Mouse (Mus musculus): ENCODE measurements around the gene Gm5662. TPM values are rescaled to one million over a fixed set of nuclear protein-coding genes. Genes with fewer than 3 reads are reported as not detected.
"Not testable (repeated sequence)": the region's sequence is repeated elsewhere in the genome, so short reads cannot be mapped to it uniquely, and the experiment has no call there.

Gene Gm5662
- not detected in 2 replicates for polyA plus RNA-seq (2015; fragmentation: Nextera tagmentation; extraction: Ambion mirVana)

DNA sequence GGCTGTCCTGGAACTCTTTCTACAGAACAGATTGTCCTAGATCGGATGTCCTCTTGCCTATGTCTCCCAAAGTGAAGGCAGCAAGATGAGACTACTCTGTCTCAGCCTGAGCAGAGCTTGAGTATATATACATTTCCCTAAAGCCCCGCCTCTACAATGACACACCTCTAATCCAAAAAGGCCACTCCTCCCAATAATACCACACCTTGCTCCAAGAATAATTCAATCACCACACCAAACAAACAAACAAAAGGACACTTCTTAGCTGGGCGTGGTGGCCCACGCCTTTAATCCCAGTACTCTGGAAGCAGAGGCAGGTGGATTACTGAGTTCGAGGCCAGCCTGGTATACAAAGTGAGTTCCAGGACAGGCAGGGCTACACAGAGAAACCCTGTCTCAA lies at the start of gene Gm5662:
TSS of gene Gm5662 (minus strand) at position 101 of the 400 bp plus-strand sequence.
- not testable (repeated sequence) for ATAC-seq (ENCODE audit: insufficient number of reproducible peaks, insufficient read depth, low FRiP score, low TSS enrichment, low read depth); H3K4me1 ChIP-seq; H3K27me3 ChIP-seq; H3K9ac ChIP-seq; H3K4me2 ChIP-seq; H3K27ac ChIP-seq; H3K36me3 ChIP-seq; H3K9me3 ChIP-seq; H3K4me3 ChIP-seq
- 79% methylated on average over 5 of the region's 5 CpGs for WGBS

DNA sequence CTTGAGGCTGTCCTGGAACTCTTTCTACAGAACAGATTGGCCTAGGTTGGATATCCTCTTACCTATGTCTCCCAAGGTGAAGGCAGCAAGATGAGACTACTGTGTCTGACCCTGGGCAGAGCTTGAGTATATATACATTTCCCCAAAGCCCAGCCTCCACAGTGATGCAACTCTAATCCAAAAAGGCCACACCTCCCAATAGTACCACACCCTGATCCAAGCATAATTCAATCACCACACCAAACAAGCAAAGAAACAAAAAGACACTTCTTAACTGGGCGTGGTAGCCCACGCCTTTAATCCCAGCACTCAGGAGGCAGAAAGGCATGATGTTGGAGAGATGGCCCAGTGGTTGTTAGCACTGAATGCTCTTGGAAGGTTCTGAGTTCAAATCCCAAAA lies 49.6 kb upstream of the Gm5662 start, which contains the start of gene Gm5039:
TSS of gene Gm5039 (minus strand) at position 101 of the 400 bp plus-strand sequence.
- not testable (repeated sequence) for H3K9ac ChIP-seq; ATAC-seq (ENCODE audit: insufficient number of reproducible peaks, insufficient read depth, low FRiP score, low TSS enrichment, low read depth); H3K36me3 ChIP-seq; H3K4me1 ChIP-seq; H3K27me3 ChIP-seq; H3K4me3 ChIP-seq; H3K9me3 ChIP-seq; H3K27ac ChIP-seq; H3K4me2 ChIP-seq
- WGBS: 96% methylated on average over 2 of the region's 2 CpGs

DNA sequence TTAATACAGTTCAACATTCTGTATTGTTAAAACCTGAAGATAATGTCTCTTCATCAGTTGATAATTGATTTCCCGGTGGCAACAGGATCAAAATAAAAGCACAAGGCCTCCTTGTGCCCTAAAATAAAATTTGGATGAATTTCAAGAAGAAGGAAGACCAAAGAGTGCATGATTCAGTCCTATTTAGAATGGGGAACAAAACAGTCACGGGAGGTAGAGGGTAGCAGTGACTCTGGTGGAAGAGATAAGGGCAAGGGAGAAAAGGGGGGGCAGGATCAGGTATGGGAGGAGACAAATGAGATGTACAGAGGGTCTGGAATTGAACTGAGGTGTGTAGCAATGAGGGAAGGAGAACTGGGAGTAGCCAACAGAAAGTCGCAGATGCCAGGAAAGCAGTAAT lies 40.3 kb upstream of the Gm5662 start:
- no peak overlapping the region for H3K4me3 ChIP-seq
- no peak for ATAC-seq (ENCODE audit: insufficient number of reproducible peaks, insufficient read depth, low FRiP score, low TSS enrichment, low read depth)
- H3K27ac ChIP-seq: no peak overlapping the region
- H3K9ac ChIP-seq: no peak overlapping the region
- 83% methylated on average over 3 of the region's 3 CpGs for WGBS
- H3K36me3 ChIP-seq: no peaks in the 10 kb centered on the region
- H3K4me1 ChIP-seq: no peaks in the 10 kb centered on the region
- H3K4me2 ChIP-seq: no peak overlapping the region
- no peaks in the 10 kb centered on the region for H3K27me3 ChIP-seq
- H3K9me3 ChIP-seq: no peaks in the 10 kb centered on the region

DNA sequence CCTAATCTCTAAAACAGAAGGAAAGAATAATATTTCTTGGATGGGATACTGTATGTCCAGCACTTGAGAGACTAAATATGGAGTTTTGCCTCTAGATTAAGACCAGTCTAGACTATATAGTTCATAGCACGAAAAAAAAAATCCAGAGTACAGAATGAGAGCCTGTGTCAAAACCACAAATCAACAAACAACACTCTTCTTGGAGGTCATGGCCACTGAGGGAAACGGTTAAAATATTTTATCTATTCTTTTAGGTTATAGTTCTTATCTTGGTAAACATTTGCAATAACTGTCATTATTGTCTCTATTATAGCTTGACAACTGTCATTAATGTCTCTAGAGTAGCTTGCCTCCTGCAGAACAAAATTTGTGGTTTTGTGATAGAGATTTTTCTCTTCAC lies 22.9 kb upstream of the Gm5662 start:
- not testable (repeated sequence) for H3K4me1 ChIP-seq; H3K36me3 ChIP-seq; H3K9me3 ChIP-seq; H3K27me3 ChIP-seq; H3K27ac ChIP-seq; ATAC-seq (ENCODE audit: insufficient number of reproducible peaks, insufficient read depth, low FRiP score, low TSS enrichment, low read depth); H3K4me2 ChIP-seq; H3K9ac ChIP-seq; H3K4me3 ChIP-seq
- 70% methylated on average over 2 of the region's 2 CpGs for WGBS

DNA sequence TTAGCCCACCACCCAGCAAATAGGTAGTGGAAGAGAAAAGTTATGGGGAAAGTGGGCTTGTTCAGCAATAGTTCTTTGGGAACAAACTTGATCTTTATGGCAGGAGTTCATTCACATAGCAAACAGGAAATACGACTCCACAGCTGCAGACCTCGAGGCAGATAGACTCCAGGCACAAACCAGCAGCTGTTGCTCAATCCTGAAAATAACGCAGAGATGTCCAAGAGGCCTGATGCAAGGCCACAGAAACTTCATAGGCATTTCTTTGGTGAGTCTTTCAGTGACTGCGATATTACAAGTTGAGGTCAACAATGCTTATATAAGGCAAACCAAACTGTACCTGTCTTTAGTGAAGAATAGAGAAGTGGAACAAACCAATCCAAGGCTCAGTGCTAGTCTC lies 18.8 kb upstream of the Gm5662 start:
- not testable (repeated sequence) for H3K27me3 ChIP-seq; H3K4me3 ChIP-seq; H3K36me3 ChIP-seq; H3K9ac ChIP-seq; H3K4me1 ChIP-seq; H3K27ac ChIP-seq; ATAC-seq (ENCODE audit: insufficient number of reproducible peaks, insufficient read depth, low FRiP score, low TSS enrichment, low read depth); H3K4me2 ChIP-seq; H3K9me3 ChIP-seq
- 64% methylated on average over 4 of the region's 4 CpGs for WGBS

DNA sequence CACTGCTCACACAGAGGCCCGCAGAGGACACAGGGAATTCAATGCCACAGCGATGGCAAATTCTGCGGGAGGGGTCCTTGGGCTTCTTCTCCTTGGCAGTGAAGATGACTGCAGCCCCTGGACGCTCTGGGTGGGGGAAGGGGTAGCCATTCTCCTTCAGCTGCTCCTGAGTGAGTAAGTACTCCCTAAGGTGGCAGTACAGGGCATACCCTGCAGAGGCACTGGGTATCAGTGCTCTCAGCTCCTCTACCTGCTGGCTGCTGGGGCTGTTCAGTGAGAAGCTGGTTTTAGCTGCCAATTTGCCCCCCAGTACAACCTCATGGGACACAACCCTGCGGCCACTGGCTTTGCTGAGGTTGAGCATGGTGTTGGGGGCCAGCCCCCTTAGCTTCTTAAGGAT lies 10.9 kb upstream of the Gm5662 start:
- H3K9me3 ChIP-seq, H3K4me1 ChIP-seq, H3K27ac ChIP-seq, H3K9ac ChIP-seq, H3K4me2 ChIP-seq, H3K36me3 ChIP-seq, H3K27me3 ChIP-seq, H3K4me3 ChIP-seq: not testable (repeated sequence)
- ATAC-seq (ENCODE audit: insufficient number of reproducible peaks, insufficient read depth, low FRiP score, low TSS enrichment, low read depth): 0 out of 2 replicates have a peak, but pooled peaks have one; percentile 10
- WGBS: 84% methylated on average over 5 of the region's 5 CpGs

DNA sequence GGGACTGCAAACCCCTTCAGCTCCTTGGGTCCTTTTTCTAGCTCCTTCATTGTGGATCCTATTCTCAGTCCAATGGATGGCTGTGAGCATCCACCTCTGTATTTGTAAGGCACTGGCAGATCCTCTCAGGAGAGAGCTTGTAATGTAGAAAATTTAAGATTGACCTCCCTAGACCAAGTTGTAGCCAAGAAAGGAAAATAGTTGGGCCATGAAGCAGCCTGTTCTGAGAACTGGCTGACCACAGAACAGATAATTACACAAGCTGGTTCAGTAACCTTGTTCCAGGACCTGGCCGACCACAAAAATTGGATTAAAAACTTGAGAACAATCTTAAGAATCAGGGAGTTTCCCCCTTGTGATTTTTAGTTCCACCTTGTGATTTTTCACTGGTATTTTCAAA lies 17.1 kb downstream of the Gm5662 start:
- Histone ChIP-seq H3K27me3 (no peaks in the 10 kb centered on the region), H3K36me3 (no peaks in the 10 kb centered on the region), H3K4me3 (no peak overlapping the region), H3K27ac (no peak overlapping the region), H3K4me1 (no peaks in the 10 kb centered on the region), H3K9me3 (no peaks in the 10 kb centered on the region), H3K4me2 (no peak overlapping the region), H3K9ac (no peak overlapping the region)
- ATAC-seq (ENCODE audit: insufficient number of reproducible peaks, insufficient read depth, low FRiP score, low TSS enrichment, low read depth): no peak
- WGBS: 41% methylated on average over 1 of the region's 1 CpGs

DNA sequence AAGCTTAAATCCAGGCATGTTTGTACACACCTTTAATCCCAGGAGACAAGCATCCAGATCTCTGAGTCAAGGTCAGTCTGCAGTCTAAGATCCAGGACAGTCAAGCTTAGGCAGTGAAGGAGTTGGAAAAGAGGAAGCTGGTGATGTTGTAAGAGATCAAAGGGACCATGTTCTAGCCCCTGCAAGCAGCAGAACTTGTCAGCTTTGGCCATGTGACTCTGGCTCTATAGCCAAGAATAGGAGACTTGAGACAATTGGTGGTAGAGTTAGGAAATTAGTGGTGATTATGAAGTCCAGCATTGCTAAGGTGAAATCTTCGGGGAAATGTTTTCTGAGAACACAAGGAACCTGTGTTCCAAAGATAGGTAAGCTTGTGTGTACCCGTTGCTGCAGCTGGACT lies 18.4 kb downstream of the Gm5662 start:
- not testable (repeated sequence) for H3K27me3 ChIP-seq; H3K4me2 ChIP-seq; H3K9ac ChIP-seq; H3K4me1 ChIP-seq; H3K27ac ChIP-seq; H3K9me3 ChIP-seq; H3K4me3 ChIP-seq; H3K36me3 ChIP-seq; ATAC-seq (ENCODE audit: insufficient number of reproducible peaks, insufficient read depth, low FRiP score, low TSS enrichment, low read depth)
- WGBS: 61% methylated on average over 2 of the region's 2 CpGs

DNA sequence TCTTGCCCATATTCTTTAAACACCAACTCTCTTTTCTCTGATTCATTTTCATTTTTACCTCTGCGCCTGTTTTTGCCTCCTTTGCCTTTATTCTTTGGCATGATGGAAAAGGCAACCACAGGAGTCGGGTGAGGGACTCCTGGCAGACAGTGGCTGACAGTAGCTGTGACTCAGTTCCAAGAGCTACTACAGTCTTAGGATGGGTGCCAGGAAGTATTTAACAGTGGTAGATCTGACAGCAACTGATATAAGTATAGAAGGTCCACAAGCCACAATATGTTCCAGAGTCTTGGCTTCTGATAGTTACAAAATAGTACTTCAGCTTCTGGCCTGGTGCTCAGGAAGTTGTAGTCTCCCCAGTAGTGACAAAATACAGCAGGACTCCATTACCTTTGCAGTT lies 24.3 kb downstream of the Gm5662 start, which contains the start of gene Gm8332:
TSS of gene Gm8332 (minus strand) at position 101 of the 400 bp plus-strand sequence.
- H3K4me2 ChIP-seq; H3K9ac ChIP-seq; H3K4me3 ChIP-seq; H3K9me3 ChIP-seq; H3K27me3 ChIP-seq; H3K27ac ChIP-seq; ATAC-seq (ENCODE audit: insufficient number of reproducible peaks, insufficient read depth, low FRiP score, low TSS enrichment, low read depth); H3K4me1 ChIP-seq; H3K36me3 ChIP-seq: not testable (repeated sequence)
- 58% methylated on average over 1 of the region's 2 CpGs for WGBS

DNA sequence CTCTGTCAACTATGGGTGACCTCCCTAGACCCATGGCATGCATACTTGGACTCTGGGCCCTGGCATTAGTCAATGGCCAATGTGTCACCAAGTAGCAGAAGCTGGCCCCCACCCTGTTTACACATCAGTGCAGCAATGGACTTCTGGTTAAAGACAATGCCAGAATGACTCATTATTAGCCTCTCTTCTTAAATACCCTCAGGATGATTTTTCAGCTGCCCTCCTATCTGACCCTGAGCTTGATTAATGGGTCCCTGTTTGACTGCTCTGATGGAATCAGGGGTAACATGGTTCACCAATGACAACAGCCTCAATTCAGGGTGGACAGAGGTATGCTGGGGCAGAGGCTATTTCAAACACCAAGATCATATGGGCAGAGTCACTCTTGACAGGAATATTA lies 28.5 kb downstream of the Gm5662 start:
- ATAC-seq (ENCODE audit: insufficient number of reproducible peaks, insufficient read depth, low FRiP score, low TSS enrichment, low read depth); H3K36me3 ChIP-seq; H3K9me3 ChIP-seq; H3K27ac ChIP-seq; H3K27me3 ChIP-seq; H3K4me1 ChIP-seq; H3K9ac ChIP-seq; H3K4me2 ChIP-seq; H3K4me3 ChIP-seq: not testable (repeated sequence)

DNA sequence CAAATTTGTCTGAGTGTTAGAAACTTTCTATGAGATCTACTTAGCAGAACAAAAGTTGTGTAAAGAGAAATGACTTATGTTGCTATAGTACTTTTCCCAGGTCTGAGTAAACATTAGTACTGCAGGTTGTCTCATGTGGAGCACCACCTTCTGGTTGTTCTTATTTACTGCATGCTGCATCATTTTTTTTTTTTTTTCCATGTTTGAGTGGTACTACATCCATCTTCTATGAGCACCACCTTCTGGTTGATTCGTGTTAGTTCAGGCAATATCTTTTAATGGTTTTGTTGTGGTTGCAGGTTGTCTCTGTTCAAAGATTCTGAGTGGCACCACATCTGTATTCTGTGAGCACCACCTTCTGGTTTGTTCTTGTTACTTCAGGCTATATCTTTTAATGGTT lies 31.4 kb downstream of the Gm5662 start:
- not testable (repeated sequence) for H3K36me3 ChIP-seq
- WGBS: 37% methylated on average over 1 of the region's 1 CpGs

More for the DNA sequence above, 31.4 kb downstream of the Gm5662 start:
- H3K27ac ChIP-seq; H3K4me2 ChIP-seq; H3K27me3 ChIP-seq; H3K9ac ChIP-seq; H3K4me3 ChIP-seq; ATAC-seq (ENCODE audit: insufficient number of reproducible peaks, insufficient read depth, low FRiP score, low TSS enrichment, low read depth); H3K9me3 ChIP-seq; H3K4me1 ChIP-seq: not testable (repeated sequence)

All from embryonic facial prominence, embryonic 13.5 days (tissue).